Mouse (Mus musculus): Measurements from ENCODE around the gene Smchd1. TPM values are rescaled to one million over a fixed set of nuclear protein-coding genes. Genes with fewer than 3 reads are reported as not detected.

Smchd1 gene
- polyA plus RNA-seq, 1 experiment from 2014 or later: 58.6 TPM

DNA sequence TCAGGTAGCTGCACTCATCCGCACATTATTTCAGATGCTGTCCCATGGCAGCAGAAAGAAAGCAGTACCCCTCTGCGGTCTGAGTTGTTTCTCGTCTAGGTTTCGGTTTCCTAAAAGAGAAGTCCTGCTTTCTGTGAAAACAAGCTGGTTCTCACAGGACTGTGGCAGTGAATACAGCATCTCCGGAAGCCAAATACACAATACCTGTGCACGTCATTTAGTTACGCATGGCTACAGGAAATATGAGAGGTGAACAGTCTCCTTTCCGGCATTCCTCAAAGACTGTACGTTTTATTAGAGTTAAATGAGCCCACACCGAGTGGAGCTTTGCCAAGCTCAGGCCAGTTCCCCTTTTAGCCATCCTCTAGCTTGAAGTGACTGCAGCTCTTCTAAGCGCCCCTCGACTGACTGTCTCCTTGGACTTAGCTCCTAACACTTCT lies 10.7 kb upstream of the Smchd1 start:
- no peak for ATAC-seq (ENCODE audit: low read depth)
- 44% methylated on average over 12 of the region's 12 CpGs for WGBS
- peak overlapping the region; percentile 5 for H3K9ac ChIP-seq (ENCODE audit: low read length)
- no peaks in the 10 kb centered on the region for H3K27me3 ChIP-seq (ENCODE audit: control insufficient read depth, insufficient read depth, low read depth, low read length)
- H3K27ac ChIP-seq (ENCODE audit: low read length): peak overlapping the region; percentile 58
- peak overlapping the region; percentile 5; the same call in 1 of the 2 replicates for H3K4me3 ChIP-seq (ENCODE audit: low read length)
- H3K9me3 ChIP-seq (ENCODE audit: control insufficient read depth, low read length): no peaks in the 10 kb centered on the region
- peak overlapping the region; percentile 36 for H3K4me2 ChIP-seq (ENCODE audit: low read depth, low read length)
- H3K4me1 ChIP-seq (replicated peaks; ENCODE audit: control insufficient read depth, insufficient read depth, low read length): no peaks in the 10 kb centered on the region
- no peaks in the 10 kb centered on the region for H3K36me3 ChIP-seq (ENCODE audit: control insufficient read depth, insufficient read depth, low read length)

DNA sequence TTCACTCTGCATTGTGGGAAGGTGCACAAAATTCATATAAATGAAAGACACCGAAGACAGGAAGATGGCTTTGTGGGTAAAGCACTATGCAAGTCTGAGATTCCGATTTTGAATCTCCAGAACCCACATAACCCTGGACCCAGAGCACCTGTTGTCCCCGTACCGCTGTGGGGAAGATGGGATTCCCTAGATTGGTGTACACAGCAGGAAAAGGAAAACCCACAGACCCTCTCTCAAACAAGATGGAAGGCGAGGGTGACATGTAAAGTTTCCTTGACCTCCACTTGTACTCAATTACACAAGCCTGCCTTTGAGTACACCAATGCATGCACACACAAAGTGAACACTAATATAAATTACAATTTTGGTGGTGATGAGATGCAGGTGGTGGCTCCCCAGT lies 9.6 kb upstream of the Smchd1 start:
- no peak overlapping the region for H3K4me3 ChIP-seq (ENCODE audit: low read length)
- H3K4me1 ChIP-seq (replicated peaks; ENCODE audit: control insufficient read depth, insufficient read depth, low read length): no peaks in the 10 kb centered on the region
- no peaks in the 10 kb centered on the region for H3K36me3 ChIP-seq (ENCODE audit: control insufficient read depth, insufficient read depth, low read length)
- WGBS: 90% methylated on average over 5 of the region's 5 CpGs
- H3K4me2 ChIP-seq (ENCODE audit: low read depth, low read length): no peak overlapping the region
- no peaks in the 10 kb centered on the region for H3K27me3 ChIP-seq (ENCODE audit: control insufficient read depth, insufficient read depth, low read depth, low read length)
- H3K9ac ChIP-seq (ENCODE audit: low read length): no peak overlapping the region
- no peak for ATAC-seq (ENCODE audit: low read depth)
- no peak overlapping the region for H3K27ac ChIP-seq (ENCODE audit: low read length)
- H3K9me3 ChIP-seq (ENCODE audit: control insufficient read depth, low read length): no peaks in the 10 kb centered on the region

DNA sequence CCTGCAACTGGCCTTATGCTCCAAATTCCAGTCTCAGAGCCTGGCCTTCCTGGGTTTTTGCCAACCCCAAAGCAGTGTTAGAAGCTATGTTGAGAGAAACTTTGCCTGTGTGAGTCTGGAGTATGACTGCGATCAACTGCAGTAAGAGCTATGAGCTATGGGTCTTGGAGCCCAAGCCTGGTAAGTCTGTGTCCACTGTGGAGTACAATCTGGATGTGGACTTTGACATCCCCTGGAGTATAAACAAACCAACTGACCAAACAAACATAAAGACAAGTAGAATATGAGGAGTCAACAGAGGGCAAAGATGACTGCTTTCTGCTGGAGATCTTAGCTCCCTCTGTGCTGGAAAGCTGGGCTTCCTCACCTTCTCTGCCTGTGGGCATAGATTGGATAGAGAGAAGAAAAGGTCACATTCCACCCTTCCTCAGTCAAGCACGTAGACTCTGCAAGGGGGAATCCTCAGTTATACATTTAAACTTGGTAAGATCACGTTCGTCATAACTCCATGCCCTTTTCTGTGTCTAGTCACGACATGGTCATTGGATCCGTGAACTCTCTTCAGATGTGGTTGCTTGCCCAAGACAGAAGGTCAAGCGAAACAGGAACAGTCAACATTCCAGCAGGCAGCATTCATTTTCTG lies 8.4 kb upstream of the Smchd1 start:
- H3K4me2 ChIP-seq (ENCODE audit: low read depth, low read length): no peak overlapping the region
- no peak for ATAC-seq (ENCODE audit: low read depth)

DNA sequence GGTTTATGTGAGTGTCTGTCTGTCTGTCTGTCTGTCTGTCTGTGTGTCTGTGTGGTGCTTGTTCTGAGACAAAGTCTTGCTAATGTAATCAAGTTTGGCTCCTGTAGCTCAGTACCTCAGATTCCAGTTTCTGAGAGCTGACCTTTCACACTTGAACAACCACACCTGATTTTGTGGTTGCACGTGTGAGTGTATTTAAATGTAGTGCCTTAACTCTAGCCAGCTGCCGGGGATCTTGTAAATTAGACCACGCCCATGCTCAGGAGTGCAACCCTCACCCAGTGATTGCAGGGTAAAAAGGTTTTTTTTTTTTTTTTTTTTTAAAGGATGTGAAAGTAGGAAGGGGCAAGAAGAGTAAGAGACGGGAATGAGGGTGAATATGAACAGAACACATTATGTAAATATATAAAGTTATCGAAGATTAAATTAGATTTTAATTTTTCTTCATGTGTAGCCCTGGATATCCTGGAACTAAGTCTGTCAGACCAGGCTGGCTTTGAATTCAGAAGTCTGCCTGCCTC lies 4.3 kb upstream of the Smchd1 start:
- WGBS: 47% methylated on average over 5 of the region's 5 CpGs
- no peak overlapping the region for H3K4me3 ChIP-seq (ENCODE audit: low read length)
- H3K4me1 ChIP-seq (replicated peaks; ENCODE audit: control insufficient read depth, insufficient read depth, low read length): 0 out of 2 replicates have a peak, but pooled peaks cover 2% of the 10 kb centered on the region
- no peak overlapping the region for H3K4me2 ChIP-seq (ENCODE audit: low read depth, low read length)
- no peak for ATAC-seq (ENCODE audit: low read depth)
- no peaks in the 10 kb centered on the region for H3K9me3 ChIP-seq (ENCODE audit: control insufficient read depth, low read length)
- no peaks in the 10 kb centered on the region for H3K27me3 ChIP-seq (ENCODE audit: control insufficient read depth, insufficient read depth, low read depth, low read length)
- no peak overlapping the region for H3K27ac ChIP-seq (ENCODE audit: low read length)
- no peak overlapping the region for H3K9ac ChIP-seq (ENCODE audit: low read length)
- H3K36me3 ChIP-seq (ENCODE audit: control insufficient read depth, insufficient read depth, low read length): no peaks in the 10 kb centered on the region

More for the DNA sequence above, 8.4 kb upstream of the Smchd1 start:
- no peaks in the 10 kb centered on the region for H3K36me3 ChIP-seq (ENCODE audit: control insufficient read depth, insufficient read depth, low read length)
- no peak overlapping the region for H3K27ac ChIP-seq (ENCODE audit: low read length)
- H3K4me1 ChIP-seq (replicated peaks; ENCODE audit: control insufficient read depth, insufficient read depth, low read length): no peaks in the 10 kb centered on the region
- H3K9ac ChIP-seq (ENCODE audit: low read length): no peak overlapping the region
- WGBS: 88% methylated on average over 7 of the region's 7 CpGs
- H3K9me3 ChIP-seq (ENCODE audit: control insufficient read depth, low read length): no peaks in the 10 kb centered on the region
- H3K4me3 ChIP-seq (ENCODE audit: low read length): no peak overlapping the region
- no peaks in the 10 kb centered on the region for H3K27me3 ChIP-seq (ENCODE audit: control insufficient read depth, insufficient read depth, low read depth, low read length)

DNA sequence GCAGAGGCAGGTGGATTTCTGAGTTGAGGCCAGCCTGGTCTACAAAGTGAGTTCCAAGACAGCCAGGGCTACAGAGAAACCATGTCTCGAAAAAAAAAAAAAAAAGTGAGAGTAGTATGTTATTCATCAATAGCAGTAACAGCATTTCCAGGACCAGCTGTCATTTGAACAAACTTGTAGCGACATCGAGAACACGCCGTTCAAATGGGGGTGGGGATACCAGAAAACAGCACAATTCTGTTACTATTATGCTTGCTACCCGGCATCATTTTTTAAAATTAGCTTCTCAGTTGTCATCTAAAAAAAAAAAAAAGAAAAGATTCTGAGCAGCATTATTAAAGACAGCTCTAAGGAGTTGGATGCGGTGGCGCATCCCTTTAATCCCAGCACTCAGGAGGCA lies 2.3 kb upstream of the Smchd1 start:
- Histone ChIP-seq H3K4me2 (ENCODE audit: low read depth, low read length) (no peak overlapping the region), H3K27ac (ENCODE audit: low read length) (no peak overlapping the region), H3K27me3 (ENCODE audit: control insufficient read depth, insufficient read depth, low read depth, low read length) (no peaks in the 10 kb centered on the region), H3K36me3 (ENCODE audit: control insufficient read depth, insufficient read depth, low read length) (no peaks in the 10 kb centered on the region), H3K4me1 (replicated peaks; ENCODE audit: control insufficient read depth, insufficient read depth, low read length) (peaks cover 12% of the 10 kb centered on the region), H3K9ac (ENCODE audit: low read length) (no peak overlapping the region), H3K9me3 (ENCODE audit: control insufficient read depth, low read length) (no peaks in the 10 kb centered on the region), H3K4me3 (ENCODE audit: low read length) (no peak overlapping the region)
- 91% methylated on average over 8 of the region's 8 CpGs for WGBS
- no peak for ATAC-seq (ENCODE audit: low read depth)

DNA sequence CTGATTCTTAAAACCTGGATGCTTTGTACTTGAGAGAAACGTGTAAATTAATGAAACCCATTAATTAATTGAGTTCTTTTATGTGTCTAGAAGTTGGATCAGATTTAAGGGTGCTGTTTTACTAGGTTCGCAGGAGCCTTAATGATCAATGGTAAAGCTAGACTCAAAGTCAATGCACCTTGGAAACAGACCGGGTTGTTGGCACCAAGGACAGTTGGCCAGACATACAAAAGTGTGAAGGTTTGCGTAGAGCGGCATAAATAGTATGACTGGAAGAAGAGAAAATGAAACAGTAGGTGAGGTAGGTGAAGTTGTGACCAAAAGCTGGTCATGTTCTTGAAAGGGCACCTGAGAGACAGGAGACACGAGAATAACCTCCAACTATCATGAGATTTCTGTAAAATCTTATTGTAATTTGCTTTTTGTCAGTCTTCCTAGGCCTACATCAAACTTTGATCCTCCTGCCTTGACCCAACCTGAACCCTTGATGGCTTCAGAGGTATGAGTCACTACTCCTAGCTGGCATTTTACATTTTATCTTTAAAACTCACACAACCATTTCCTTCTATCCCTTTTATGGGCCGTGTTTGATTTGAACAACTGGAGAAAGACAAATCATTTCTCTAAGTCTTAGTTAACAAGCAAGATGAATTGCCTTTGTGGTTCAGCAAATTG lies 1.3 kb upstream of the Smchd1 start:
- 74% methylated on average over 7 of the region's 7 CpGs for WGBS
- H3K9ac ChIP-seq (ENCODE audit: low read length): peak overlapping the region; percentile 97
- H3K36me3 ChIP-seq (ENCODE audit: control insufficient read depth, insufficient read depth, low read length): no peaks in the 10 kb centered on the region
- no peaks in the 10 kb centered on the region for H3K9me3 ChIP-seq (ENCODE audit: control insufficient read depth, low read length)
- peak overlapping the region; percentile 85 for H3K4me2 ChIP-seq (ENCODE audit: low read depth, low read length)
- H3K4me1 ChIP-seq (replicated peaks; ENCODE audit: control insufficient read depth, insufficient read depth, low read length): peaks cover 12% of the 10 kb centered on the region
- ATAC-seq (ENCODE audit: low read depth): no peak
- no peaks in the 10 kb centered on the region for H3K27me3 ChIP-seq (ENCODE audit: control insufficient read depth, insufficient read depth, low read depth, low read length)
- H3K27ac ChIP-seq (ENCODE audit: low read length): peak overlapping the region; percentile 99
- H3K4me3 ChIP-seq (ENCODE audit: low read length): peak overlapping the region; percentile 92

DNA sequence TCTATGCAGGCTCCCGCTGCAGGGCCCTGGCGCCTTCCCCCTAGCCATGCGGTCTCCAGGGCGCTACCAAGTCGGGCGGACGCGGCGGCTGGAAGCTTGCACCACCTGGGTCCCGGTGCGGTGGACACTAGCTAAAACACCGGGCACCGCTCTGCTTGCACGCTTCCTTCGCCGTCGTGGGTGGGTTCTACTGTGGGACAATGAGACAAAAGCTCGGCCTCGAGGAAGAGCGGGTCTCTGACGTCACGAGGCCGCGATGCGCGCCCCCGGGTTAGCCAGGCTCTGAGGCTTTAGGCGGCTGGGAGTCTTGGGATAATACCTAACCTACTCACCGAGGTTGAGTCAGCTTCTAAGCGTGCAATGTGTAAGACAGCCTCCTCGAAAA lies 554 bp upstream of the Smchd1 start:
- no peaks in the 10 kb centered on the region for H3K36me3 ChIP-seq (ENCODE audit: control insufficient read depth, insufficient read depth, low read length)
- peak overlapping the region; percentile 85 for H3K4me2 ChIP-seq (ENCODE audit: low read depth, low read length)
- H3K4me1 ChIP-seq (replicated peaks; ENCODE audit: control insufficient read depth, insufficient read depth, low read length): peaks cover 12% of the 10 kb centered on the region
- H3K9ac ChIP-seq (ENCODE audit: low read length): peak overlapping the region; percentile 97
- ATAC-seq (ENCODE audit: low read depth): peak; percentile 73
- H3K9me3 ChIP-seq (ENCODE audit: control insufficient read depth, low read length): no peaks in the 10 kb centered on the region
- peak overlapping the region; percentile 99 for H3K27ac ChIP-seq (ENCODE audit: low read length)
- H3K27me3 ChIP-seq (ENCODE audit: control insufficient read depth, insufficient read depth, low read depth, low read length): no peaks in the 10 kb centered on the region
- WGBS: under 1% methylated on average over 30 of the region's 31 CpGs
- H3K4me3 ChIP-seq (ENCODE audit: low read length): peak overlapping the region; percentile 92

DNA sequence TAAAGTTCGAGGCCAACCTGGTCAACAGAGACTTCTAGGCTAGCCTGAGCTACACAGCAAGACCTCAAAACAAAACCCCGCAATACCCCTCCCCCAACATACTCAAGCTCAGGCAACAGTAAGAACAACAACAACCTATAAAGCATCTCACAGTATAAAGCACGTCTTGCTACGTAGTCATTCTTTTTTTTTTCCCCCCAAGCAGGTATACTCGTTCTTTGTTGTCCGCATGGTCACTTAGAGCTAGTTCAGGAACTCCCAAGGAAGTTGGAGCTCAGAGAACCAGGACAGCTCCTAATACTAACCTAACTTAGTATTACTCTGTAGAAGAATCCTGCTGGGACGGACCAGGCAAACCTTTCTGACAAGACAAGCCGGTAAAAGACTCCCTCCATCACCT lies 1.0 kb downstream of the Smchd1 start:
- no peaks in the 10 kb centered on the region for H3K9me3 ChIP-seq (ENCODE audit: control insufficient read depth, low read length)
- H3K9ac ChIP-seq (ENCODE audit: low read length): peak overlapping the region; percentile 97
- H3K4me1 ChIP-seq (replicated peaks; ENCODE audit: control insufficient read depth, insufficient read depth, low read length): peaks cover 12% of the 10 kb centered on the region
- WGBS: 9% methylated on average over 8 of the region's 8 CpGs
- no peaks in the 10 kb centered on the region for H3K36me3 ChIP-seq (ENCODE audit: control insufficient read depth, insufficient read depth, low read length)
- ATAC-seq (ENCODE audit: low read depth): no peak
- peak overlapping the region; percentile 85 for H3K4me2 ChIP-seq (ENCODE audit: low read depth, low read length)
- H3K27ac ChIP-seq (ENCODE audit: low read length): peak overlapping the region; percentile 99; the same call in 1 of the 2 replicates
- no peaks in the 10 kb centered on the region for H3K27me3 ChIP-seq (ENCODE audit: control insufficient read depth, insufficient read depth, low read depth, low read length)
- H3K4me3 ChIP-seq (ENCODE audit: low read length): peak overlapping the region; percentile 92

DNA sequence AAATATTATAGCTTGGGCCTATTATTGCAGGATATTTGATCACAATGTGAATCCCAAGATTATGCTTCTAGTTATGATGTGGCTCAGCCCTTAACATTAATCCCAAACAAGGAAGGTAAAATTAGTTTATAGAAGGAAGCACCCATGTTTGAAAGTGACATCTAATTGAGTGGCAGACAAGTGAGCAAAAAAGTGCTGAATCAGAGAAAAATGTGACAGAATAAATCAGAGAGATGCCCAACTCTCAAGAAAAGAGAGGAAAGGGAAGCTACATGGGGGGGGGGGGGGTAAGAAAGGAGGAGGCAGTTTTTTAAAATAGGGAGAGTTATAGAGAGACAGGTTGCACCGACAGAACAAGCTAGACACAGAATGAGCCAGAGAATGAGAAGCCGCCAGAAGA lies 3.9 kb downstream of the Smchd1 start:
- no peak overlapping the region for H3K9ac ChIP-seq (ENCODE audit: low read length)
- no peaks in the 10 kb centered on the region for H3K27me3 ChIP-seq (ENCODE audit: control insufficient read depth, insufficient read depth, low read depth, low read length)
- H3K9me3 ChIP-seq (ENCODE audit: control insufficient read depth, low read length): no peaks in the 10 kb centered on the region
- H3K36me3 ChIP-seq (ENCODE audit: control insufficient read depth, insufficient read depth, low read length): no peaks in the 10 kb centered on the region
- no peak overlapping the region for H3K27ac ChIP-seq (ENCODE audit: low read length)
- H3K4me3 ChIP-seq (ENCODE audit: low read length): no peak overlapping the region
- H3K4me1 ChIP-seq (replicated peaks; ENCODE audit: control insufficient read depth, insufficient read depth, low read length): peaks cover 10% of the 10 kb centered on the region
- no peak for ATAC-seq (ENCODE audit: low read depth)
- H3K4me2 ChIP-seq (ENCODE audit: low read depth, low read length): no peak overlapping the region
- WGBS: 69% methylated on average over 2 of the region's 2 CpGs

Measured in lung, embryonic 16.5 days (tissue).